Mouse (Mus musculus) stomach, embryonic 16.5 days (tissue): Measurements from ENCODE around the gene Lgmn. TPM values are rescaled to one million over a fixed set of nuclear protein-coding genes. Genes with fewer than 3 reads are reported as not detected.

Experiments
- ATAC-seq: fragments of 200-750 bp; cut with Nextera tagmentation; 2 replicates; pipeline ENCODE4 v1.8.0; 2017; ENCODE audit warnings: moderate number of reproducible peaks, moderate TSS enrichment; ENCODE audit not compliant: insufficient read depth, low FRiP score
- H3K27ac ChIP-seq: fragments of 300-500 bp; sonication (generic); 2 replicates; pipeline ENCODE4 v1.5.1; 2014; ENCODE audit warnings: low read length
- H3K27me3 ChIP-seq: fragments of 300-500 bp; sonication (generic); 2 replicates; pipeline ENCODE4 v1.6.1; 2014; ENCODE audit warnings: low read length, control low read depth, mixed read lengths; ENCODE audit not compliant: control insufficient read depth, insufficient read depth
- H3K36me3 ChIP-seq: fragments of 300-500 bp; sonication (generic); 2 replicates; pipeline ENCODE4 v1.6.1; 2014; ENCODE audit warnings: low read length; ENCODE audit not compliant: control insufficient read depth, insufficient read depth
- H3K4me1 ChIP-seq: fragments of 300-500 bp; sonication (generic); 2 replicates; pipeline ENCODE4 v1.6.1; 2014; ENCODE audit warnings: low read length, control low read depth, mixed read lengths; ENCODE audit not compliant: control insufficient read depth, insufficient read depth
- H3K4me2 ChIP-seq: fragments of 300-500 bp; sonication (generic); 2 replicates; pipeline ENCODE4 v1.6.1; 2014; ENCODE audit warnings: low read depth, low read length, mixed read lengths
- H3K4me3 ChIP-seq: fragments of 300-500 bp; sonication (generic); replicated peaks from 2 replicates; pipeline ENCODE4 v1.5.1; 2014; ENCODE audit warnings: mild to moderate bottlenecking, low read length
- H3K9ac ChIP-seq: fragments of 300-500 bp; sonication (generic); 2 replicates; pipeline ENCODE4 v1.6.1; 2014; ENCODE audit warnings: low read length
- H3K9me3 ChIP-seq: fragments of 300-500 bp; sonication (generic); replicated peaks from 2 replicates; pipeline ENCODE4 v1.6.1; 2016; ENCODE audit warnings: low read length, control low read depth; ENCODE audit not compliant: control insufficient read depth
- WGBS: fragments of 180-500 bp; shearing (Covaris S2); extraction: QIAGEN DNeasy Blood & Tissue Kit; methylation state at CpG from one replicate; pipeline ENCODE4 v1.1.7; 2014; 5-methylcytosine and 5-hydroxymethylcytosine counted together
- polyA plus RNA-seq: library from polyadenylated mRNA; unstranded; fragments of >200 nt; fragmentation: Nextera tagmentation; extraction: Ambion mirVana; gene quantifications from 2 replicates; pipeline ENCODE4 v1.2.1, GENCODE M21; 2015

Gene Lgmn
- polyA plus RNA-seq, 1 experiment from 2014 or later = 86.5 TPM

- Histone ChIP-seq H3K9me3 (no peaks in the 10 kb centered on the region), H3K27me3 (no peaks in the 10 kb centered on the region), H3K4me1 (no peaks in the 10 kb centered on the region), H3K9ac (no peak overlapping the region), H3K4me2 (no peak overlapping the region), H3K36me3 (no peaks in the 10 kb centered on the region), H3K27ac (no peak overlapping the region), H3K4me3 (no peak overlapping the region)
- 67% methylated on average over 7 of the region's 7 CpGs for WGBS
- ATAC-seq = no peak
These were observed 71.5 kb downstream of the Lgmn start for GRCm38 (mm10) chr12:102368066-102368465.

- H3K4me1 ChIP-seq = no peaks in the 10 kb centered on the region
- H3K27me3 ChIP-seq = no peaks in the 10 kb centered on the region
- H3K4me2 ChIP-seq = no peak overlapping the region
- H3K27ac ChIP-seq = no peak overlapping the region
- no peak overlapping the region for H3K4me3 ChIP-seq
- H3K9me3 ChIP-seq = no peaks in the 10 kb centered on the region
- H3K9ac ChIP-seq = no peak overlapping the region
- H3K36me3 ChIP-seq = no peaks in the 10 kb centered on the region
- ATAC-seq = no peak
- 84% methylated on average over 3 of the region's 3 CpGs for WGBS
These were observed 72.5 kb downstream of the Lgmn start for GRCm38 (mm10) chr12:102367075-102367474.

GRCm38 (mm10) chr12:102366126-102366816, 73.3 kb downstream of the Lgmn start:
- no peak overlapping the region for H3K4me2 ChIP-seq
- WGBS = 88% methylated on average over 9 of the region's 9 CpGs
- H3K9ac ChIP-seq = no peak overlapping the region
- no peak overlapping the region for H3K4me3 ChIP-seq
- H3K36me3 ChIP-seq = no peaks in the 10 kb centered on the region
- no peaks in the 10 kb centered on the region for H3K27me3 ChIP-seq
- no peaks in the 10 kb centered on the region for H3K4me1 ChIP-seq
- no peak overlapping the region for H3K27ac ChIP-seq
- ATAC-seq = no peak
- H3K9me3 ChIP-seq = no peaks in the 10 kb centered on the region

DNA sequence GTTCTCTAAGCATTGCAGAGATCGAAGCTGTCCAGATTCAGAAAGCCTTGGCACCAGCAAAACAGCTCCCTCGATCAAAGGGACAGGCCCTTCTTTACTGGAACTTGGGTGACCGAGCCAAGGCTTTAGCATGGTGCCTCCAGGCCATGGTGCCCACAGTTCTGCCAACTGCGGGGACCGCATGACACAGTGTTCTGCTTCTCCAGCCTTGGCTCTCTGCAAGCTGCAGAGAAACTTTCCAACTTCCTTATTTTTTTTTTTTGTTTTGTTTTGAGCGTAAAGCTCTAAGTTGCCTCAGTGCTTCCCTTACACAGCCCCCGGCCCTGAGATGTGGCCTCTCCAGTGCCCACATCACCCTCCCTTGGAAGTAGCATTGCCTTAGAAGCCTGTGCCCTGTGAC, 74.6 kb downstream of the Lgmn start:
- Histone ChIP-seq H3K4me1 (no peaks in the 10 kb centered on the region), H3K36me3 (0 out of 2 replicates have a peak, but pooled peaks cover under 1% of the 10 kb centered on the region), H3K27ac (no peak overlapping the region), H3K4me2 (no peak overlapping the region), H3K9me3 (no peaks in the 10 kb centered on the region), H3K9ac (no peak overlapping the region), H3K4me3 (no peak overlapping the region), H3K27me3 (no peaks in the 10 kb centered on the region)
- ATAC-seq = no peak
- 84% methylated on average over 7 of the region's 7 CpGs for WGBS

DNA sequence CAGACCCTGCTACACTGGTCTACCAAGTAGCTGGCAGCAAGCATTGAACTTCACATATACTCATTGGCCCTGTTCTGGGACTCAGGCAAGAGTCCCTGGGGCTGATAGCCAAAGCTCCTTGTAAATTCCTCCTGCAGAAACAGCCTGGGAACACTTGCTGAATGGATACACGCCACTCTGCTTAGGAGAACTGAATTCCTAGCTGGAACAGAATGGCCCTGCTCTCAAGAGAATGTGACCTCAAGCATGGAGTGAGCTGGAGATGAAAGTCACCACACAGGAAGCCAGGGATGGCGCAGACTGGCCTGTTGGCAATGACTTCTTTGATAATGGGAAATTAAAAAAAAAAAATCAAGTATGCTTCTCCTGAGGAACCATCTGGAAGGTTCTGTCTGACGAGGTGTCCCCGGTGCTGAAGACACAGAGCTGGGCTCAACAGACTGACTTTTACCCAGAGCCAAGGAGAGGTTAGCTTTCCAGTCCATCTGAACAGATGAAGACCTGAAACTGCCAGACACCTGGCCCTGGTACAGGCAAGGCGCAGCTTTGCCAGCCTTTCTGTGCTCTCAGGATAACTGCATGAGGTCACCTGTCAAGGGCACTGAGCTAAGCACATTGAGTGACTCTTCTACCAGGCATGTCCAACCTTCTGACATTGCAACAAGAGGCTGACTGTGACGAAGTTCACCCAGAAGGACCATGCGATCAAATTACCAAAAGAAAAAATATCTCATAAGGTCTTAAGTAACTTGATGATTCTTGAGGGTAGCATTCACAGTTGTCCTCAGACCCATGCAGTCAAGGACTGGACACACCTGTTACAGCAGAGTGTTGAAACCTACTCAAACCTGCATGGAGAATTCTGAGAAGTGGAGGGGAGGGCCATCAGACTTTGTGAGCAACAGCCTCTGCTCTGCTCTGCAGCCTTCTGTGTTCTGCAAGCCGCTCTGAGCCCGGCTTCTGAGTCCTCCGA, 78.1 kb downstream of the Lgmn start:
- 0 out of 2 replicates have a peak, but pooled peaks cover 6% of the 10 kb centered on the region for H3K36me3 ChIP-seq
- 91% methylated on average over 10 of the region's 10 CpGs for WGBS

DNA sequence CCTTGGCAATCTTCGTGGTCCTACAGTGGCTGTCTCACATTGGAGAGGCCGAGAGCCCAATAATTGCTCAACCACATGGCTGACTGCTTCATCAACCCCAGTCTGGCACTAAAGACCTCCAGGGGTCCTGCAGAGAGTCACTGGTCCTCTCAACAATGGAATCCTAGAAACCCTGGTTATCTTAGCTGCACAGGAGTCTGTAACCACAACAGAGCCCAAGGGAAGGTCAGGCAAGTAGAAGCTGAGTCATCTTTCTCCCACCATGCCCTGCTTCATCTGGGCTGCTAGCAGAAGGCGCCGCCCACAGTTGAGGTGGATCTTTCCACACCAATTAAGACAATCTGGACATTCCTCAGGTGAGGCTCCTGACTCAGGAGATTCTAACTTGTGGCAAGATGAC, 80.2 kb downstream of the Lgmn start:
- no peak overlapping the region for H3K9ac ChIP-seq
- no peak overlapping the region for H3K27ac ChIP-seq
- WGBS = 95% methylated on average over 4 of the region's 4 CpGs
- no peak overlapping the region for H3K4me2 ChIP-seq
- no peak for ATAC-seq
- no peaks in the 10 kb centered on the region for H3K4me1 ChIP-seq
- H3K27me3 ChIP-seq = no peaks in the 10 kb centered on the region
- H3K4me3 ChIP-seq = no peak overlapping the region
- H3K9me3 ChIP-seq = no peaks in the 10 kb centered on the region
- H3K36me3 ChIP-seq = 0 out of 2 replicates have a peak, but pooled peaks cover 6% of the 10 kb centered on the region

More for the DNA sequence above, 78.1 kb downstream of the Lgmn start:
- Histone ChIP-seq H3K27me3 (no peaks in the 10 kb centered on the region), H3K9me3 (no peaks in the 10 kb centered on the region), H3K27ac (no peak overlapping the region), H3K4me2 (no peak overlapping the region), H3K4me3 (no peak overlapping the region), H3K4me1 (no peaks in the 10 kb centered on the region), H3K9ac (no peak overlapping the region)
- no peak for ATAC-seq

- no peaks in the 10 kb centered on the region for H3K4me1 ChIP-seq
- WGBS = 92% methylated on average over 1 of the region's 1 CpGs
- no peaks in the 10 kb centered on the region for H3K9me3 ChIP-seq
- 0 out of 2 replicates have a peak, but pooled peaks cover 6% of the 10 kb centered on the region for H3K36me3 ChIP-seq
- no peak overlapping the region for H3K9ac ChIP-seq
- H3K4me2 ChIP-seq = no peak overlapping the region
- ATAC-seq = no peak
- no peaks in the 10 kb centered on the region for H3K27me3 ChIP-seq
- H3K4me3 ChIP-seq = no peak overlapping the region
- no peak overlapping the region for H3K27ac ChIP-seq
These were observed 82.8 kb downstream of the Lgmn start for GRCm38 (mm10) chr12:102356781-102357180.

DNA sequence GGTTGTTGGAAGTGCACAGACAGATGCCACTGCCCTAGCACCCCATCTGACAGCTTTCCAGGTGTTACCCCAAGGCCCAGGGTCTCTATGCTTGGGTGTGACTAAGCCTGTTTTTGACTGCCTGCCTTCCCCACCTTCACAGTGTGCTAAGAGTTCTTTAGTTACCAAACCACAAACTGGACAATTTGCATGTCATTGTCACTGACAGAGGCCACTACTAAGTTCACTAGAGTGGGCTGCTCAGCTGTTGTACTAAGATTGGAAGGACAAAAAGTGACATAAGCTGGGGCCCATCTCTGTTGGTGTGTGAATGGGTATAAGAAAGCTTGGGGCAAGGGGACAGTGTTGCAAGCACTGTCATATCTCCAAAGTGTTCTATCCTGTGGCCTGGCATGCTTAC, 83.8 kb downstream of the Lgmn start:
- no peak for ATAC-seq
- Histone ChIP-seq H3K9ac (no peak overlapping the region), H3K4me2 (no peak overlapping the region), H3K36me3 (0 out of 2 replicates have a peak, but pooled peaks cover 6% of the 10 kb centered on the region), H3K27ac (no peak overlapping the region), H3K9me3 (no peaks in the 10 kb centered on the region), H3K27me3 (no peaks in the 10 kb centered on the region), H3K4me1 (no peaks in the 10 kb centered on the region), H3K4me3 (no peak overlapping the region)
